Mouse (Mus musculus) megakaryocyte, embryonic 14.5 days (primary cell): ENCODE data around the gene Pde3b.

Experiments
- FLI1 ChIP-seq: IDR thresholded peaks from 2 replicates; pipeline ENCODE4 v1.6.1; 2012; ENCODE audit warnings: low read length, inconsistent platforms, mixed read lengths
- GATA1 ChIP-seq: IDR thresholded peaks from 3 replicates; pipeline ENCODE4 v1.6.1; 2012; ENCODE audit warnings: mixed read lengths, low read length, inconsistent platforms, borderline replicate concordance

DNA sequence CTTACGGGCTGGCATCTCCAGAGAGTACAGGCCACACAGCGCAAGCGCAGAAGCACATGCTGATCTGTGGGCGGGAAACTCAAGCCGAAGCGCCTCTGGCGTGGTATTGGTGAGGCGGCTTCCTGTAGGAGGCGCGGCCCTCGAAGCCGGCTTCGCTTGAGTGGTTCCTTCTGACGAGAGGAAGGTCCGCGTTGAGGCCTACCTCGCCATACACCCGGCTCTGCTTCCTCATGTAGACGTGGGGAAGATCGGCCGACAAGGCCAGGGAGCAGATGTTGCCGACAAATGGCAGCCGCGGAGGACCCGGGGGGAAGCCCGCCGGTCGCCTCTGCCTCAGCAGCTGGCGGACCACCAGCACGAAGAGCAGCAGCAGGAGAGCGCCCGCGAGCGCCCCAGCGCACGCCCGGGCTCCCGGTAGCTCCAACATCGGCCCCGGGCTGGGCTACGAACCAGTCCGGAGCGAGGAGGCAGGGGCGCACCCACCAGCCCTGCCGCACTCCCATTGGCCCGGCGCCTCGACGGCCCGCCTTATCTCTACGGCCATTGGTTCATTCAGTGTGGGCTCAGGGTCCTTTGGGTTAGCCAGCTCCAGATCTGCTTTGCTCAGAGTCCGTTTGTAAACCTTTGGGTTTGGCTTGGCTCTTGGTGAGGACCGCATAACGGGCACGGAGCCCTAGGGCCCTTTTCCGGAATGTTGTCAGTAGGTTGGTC is 147.6 kb downstream of the Pde3b start, which contains the start of gene Cyp2r1:
- TF ChIP-seq GATA1: no peak
- no peak for TF ChIP-seq FLI1
